Mouse (Mus musculus) bone marrow, adult 2 months (tissue): ENCODE results near the gene C130050O18Rik. TPM values are rescaled to one million over a fixed set of nuclear protein-coding genes. Genes with fewer than 3 reads are reported as not detected.

ENCODE experiments used
- H3K27ac ChIP-seq: fragments of 200-500 bp; 2 replicates; pipeline ENCODE4 v1.5.1; 2012; ENCODE audit warnings: low read depth, mild to moderate bottlenecking, control low read depth, inconsistent platforms, low read length; ENCODE audit not compliant: control insufficient read depth, poor library complexity, insufficient read depth
- H3K4me1 ChIP-seq: fragments of 200-500 bp; 2 replicates; pipeline ENCODE4 v1.6.1; 2011; ENCODE audit warnings: low read length; ENCODE audit not compliant: control insufficient read depth, insufficient read depth
- H3K4me3 ChIP-seq: fragments of 200-500 bp; replicated peaks from 2 replicates; pipeline ENCODE3; 2011; ENCODE audit warnings: mild to moderate bottlenecking, low read depth, low read length, control low read depth; ENCODE audit not compliant: control insufficient read depth
- CTCF ChIP-seq: fragments of 200-500 bp; IDR thresholded peaks from 2 replicates; pipeline ENCODE4 v1.5.1; 2011; ENCODE audit warnings: low read length, control low read depth; ENCODE audit not compliant: control insufficient read depth, insufficient read depth
- POLR2A ChIP-seq: fragments of 200-500 bp; IDR thresholded peaks from 2 replicates; pipeline ENCODE4 v1.6.1; 2011; ENCODE audit warnings: low read depth, mild to moderate bottlenecking, control low read depth, low read length, borderline replicate concordance; ENCODE audit not compliant: control insufficient read depth
- WGBS: fragments of 180-500 bp; shearing (Covaris S2); methylation state at CpG from one replicate; pipeline ENCODE4 v1.1.7; 2018; 5-methylcytosine and 5-hydroxymethylcytosine counted together
- polyA plus RNA-seq: library from polyadenylated mRNA; stranded (reverse); fragments of >200 nt; gene quantifications from 2 replicates; pipeline ENCODE4 v1.2.4, GENCODE M21; 2011; ENCODE audit warnings: low replicate concordance; ENCODE audit not compliant: missing spikeins, insufficient read depth, insufficient read length

Gene C130050O18Rik
- polyA plus RNA-seq, 1 experiment, result 4.0 TPM

DNA sequence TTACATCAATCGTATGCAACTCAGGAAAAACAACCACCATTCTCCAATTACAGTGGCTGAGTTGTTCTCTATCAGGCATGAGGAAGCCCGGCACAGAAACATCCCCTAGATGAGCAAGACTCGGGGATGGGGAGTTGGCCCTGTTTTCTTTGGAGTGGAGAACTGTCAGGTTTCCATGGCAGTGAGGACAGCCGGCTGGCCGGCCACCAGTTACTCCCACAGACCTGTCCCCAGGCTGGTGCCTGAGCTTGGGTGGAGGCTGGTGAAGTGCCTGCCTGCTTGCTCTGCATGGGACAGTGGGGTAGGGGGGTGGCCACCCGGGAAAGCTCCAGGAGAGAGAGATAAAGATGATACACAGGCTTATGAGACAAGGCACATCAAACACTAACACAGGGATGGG is 42.9 kb downstream of the C130050O18Rik start:
- H3K4me3 ChIP-seq, result no peak overlapping the region
- peaks cover 9% of the 10 kb centered on the region for H3K4me1 ChIP-seq
- TF ChIP-seq CTCF (no peak), POLR2A (no peak)
- no peak overlapping the region for H3K27ac ChIP-seq
- 60% methylated on average over 6 of the region's 6 CpGs for WGBS

DNA sequence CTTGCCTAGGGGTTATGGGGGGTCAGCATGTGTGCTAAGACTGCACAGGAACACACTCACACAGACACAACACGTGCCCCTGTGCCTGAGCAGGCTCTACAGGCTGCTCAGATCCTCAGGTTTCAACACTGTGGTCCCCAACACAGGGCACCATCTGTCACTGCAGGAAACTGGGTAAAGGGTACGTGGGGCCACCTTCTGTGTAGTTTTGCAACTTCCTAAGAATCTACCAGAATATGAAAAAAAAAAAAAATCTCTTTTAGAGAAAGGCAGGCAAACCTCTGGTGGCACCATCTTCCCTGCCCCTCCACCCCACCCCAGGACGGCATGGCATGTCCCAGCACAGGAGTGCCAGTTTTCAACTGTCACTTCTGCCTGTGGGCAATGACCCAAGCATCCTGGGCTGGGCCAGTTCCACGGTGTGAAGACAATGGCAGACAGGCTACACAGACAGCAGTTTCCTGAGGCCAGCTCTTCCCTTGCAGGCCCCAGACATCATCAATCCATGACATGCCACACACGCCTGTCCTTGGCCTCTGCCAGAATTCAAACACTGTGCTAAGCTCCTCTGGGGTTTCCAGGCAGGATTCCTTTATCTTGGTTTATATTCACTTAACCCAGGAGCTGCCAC is 44.2 kb downstream of the C130050O18Rik start:
- no peak overlapping the region for H3K4me3 ChIP-seq
- no peak for TF ChIP-seq POLR2A
- H3K27ac ChIP-seq, result peak overlapping the region; percentile 85
- H3K4me1 ChIP-seq, result peaks cover 9% of the 10 kb centered on the region
- 8% methylated on average over 5 of the region's 5 CpGs for WGBS

DNA sequence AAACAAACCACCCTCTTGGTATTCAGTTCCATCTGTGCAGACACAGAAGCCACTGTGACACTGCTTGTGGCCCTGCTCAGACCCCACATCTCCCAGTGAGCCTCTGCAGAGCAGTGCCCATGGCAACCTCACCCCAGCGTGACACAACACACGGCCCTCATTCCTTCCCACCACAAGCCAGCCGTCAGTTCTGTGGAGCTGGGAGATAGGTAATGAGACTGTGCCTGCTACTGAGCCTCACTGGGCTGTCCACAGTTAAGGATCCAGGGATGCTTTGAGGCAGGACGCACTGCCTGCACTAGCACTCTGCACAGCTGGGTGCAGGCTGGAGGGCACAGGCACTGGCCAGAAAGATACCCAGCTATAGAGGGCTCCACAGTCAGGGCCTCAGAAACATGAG is 44.8 kb downstream of the C130050O18Rik start:
- Histone ChIP-seq H3K4me1 (peaks cover 9% of the 10 kb centered on the region), H3K27ac (peak overlapping the region; percentile 85), H3K4me3 (no peak overlapping the region)
- TF ChIP-seq CTCF, result no peak
- TF ChIP-seq POLR2A, result no peak
- WGBS, result 26% methylated on average over 4 of the region's 4 CpGs

DNA sequence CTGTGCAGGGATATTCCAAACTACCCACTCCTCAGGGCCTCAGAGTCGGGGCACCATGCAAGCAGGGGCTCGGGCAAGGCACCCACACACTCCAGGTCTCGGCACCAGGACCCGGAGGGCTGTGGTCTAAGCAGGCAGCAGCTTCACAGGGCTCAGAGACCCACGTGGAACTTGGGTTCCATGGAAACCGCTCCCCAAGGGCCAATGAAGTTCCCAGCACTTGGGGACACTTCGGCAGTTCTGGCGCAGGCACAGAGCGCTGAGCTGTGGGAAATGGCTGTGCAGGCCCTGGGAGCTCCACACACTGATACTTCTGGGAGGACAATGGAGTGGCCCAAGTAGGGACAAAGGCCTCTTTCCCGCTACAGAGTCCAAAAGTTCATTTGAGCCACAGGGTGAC is 48.0 kb downstream of the C130050O18Rik start:
- Histone ChIP-seq H3K27ac (no peak overlapping the region), H3K4me1 (peaks cover 9% of the 10 kb centered on the region), H3K4me3 (no peak overlapping the region)
- no peak for TF ChIP-seq POLR2A
- no peak for TF ChIP-seq CTCF
- 67% methylated on average over 10 of the region's 10 CpGs for WGBS

DNA sequence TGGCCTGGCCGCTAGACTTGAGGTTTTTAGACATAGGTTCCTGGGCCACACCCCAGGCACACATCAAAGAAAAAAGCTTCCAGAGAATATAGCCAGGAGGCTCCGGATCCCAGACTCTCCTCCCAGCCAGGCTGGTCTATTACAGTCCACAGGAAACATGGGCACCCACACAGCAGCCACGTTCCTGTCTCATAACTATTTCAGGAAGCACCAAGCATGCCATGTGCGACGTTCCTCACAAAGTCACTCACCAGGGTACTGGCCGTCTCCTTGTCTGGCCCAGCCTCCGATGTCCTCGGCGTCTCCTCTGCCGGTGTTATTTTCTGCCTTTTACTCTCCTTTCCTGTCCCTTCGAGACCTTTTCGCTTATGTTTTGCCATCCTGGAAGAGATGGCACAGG is 50.1 kb downstream of the C130050O18Rik start:
- no peak overlapping the region for H3K27ac ChIP-seq
- H3K4me3 ChIP-seq, result no peak overlapping the region
- no peaks in the 10 kb centered on the region for H3K4me1 ChIP-seq
- WGBS, result 69% methylated on average over 12 of the region's 12 CpGs
- TF ChIP-seq POLR2A (no peak), CTCF (no peak)

DNA sequence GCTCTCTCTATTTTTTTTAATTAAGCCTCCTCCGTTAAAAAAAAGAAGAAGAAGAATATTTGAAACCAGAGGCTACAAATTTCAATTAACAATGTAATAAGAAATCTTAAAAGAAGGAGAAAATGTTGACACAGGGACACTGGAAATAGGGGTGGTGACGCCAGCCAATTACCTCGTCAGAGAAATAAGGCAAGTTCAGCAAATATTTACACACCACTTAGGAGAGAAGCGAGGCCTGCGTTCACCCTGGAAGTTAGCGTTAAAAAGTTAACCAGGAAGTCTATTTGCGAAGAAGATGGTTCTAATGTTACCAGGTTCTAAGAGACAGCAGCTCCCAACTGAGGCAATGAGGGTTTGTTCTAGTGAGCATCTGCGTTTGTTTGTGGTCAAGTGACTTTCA is 52.2 kb downstream of the C130050O18Rik start:
- no peak for TF ChIP-seq POLR2A
- no peak for TF ChIP-seq CTCF
- no peaks in the 10 kb centered on the region for H3K4me1 ChIP-seq
- 73% methylated on average over 8 of the region's 8 CpGs for WGBS
- H3K27ac ChIP-seq, result no peak overlapping the region
- H3K4me3 ChIP-seq, result no peak overlapping the region

DNA sequence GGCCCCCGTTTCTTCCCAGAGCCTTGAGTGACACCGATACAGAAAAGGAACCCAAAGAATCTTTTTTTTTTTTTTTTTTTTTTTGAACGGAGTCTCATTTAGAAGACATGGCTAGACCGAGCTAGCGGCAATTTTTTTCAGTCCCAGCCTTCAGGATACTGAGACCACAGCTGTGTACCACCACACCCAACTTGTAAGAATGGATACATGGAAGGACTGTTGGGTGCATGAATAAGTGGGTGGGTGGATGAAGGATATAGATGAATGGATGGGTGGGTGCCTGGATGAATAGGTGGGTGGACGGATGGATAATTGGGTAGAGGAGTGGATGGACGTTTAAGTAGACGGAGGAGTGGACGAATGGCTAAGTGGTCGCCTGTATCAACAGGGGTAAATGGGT is 54.9 kb downstream of the C130050O18Rik start:
- H3K4me3 ChIP-seq, result peak overlapping the region; percentile 80
- no peak overlapping the region for H3K27ac ChIP-seq
- WGBS, result under 1% methylated on average over 10 of the region's 10 CpGs
- no peaks in the 10 kb centered on the region for H3K4me1 ChIP-seq
- TF ChIP-seq POLR2A (no peak), CTCF (no peak)

DNA sequence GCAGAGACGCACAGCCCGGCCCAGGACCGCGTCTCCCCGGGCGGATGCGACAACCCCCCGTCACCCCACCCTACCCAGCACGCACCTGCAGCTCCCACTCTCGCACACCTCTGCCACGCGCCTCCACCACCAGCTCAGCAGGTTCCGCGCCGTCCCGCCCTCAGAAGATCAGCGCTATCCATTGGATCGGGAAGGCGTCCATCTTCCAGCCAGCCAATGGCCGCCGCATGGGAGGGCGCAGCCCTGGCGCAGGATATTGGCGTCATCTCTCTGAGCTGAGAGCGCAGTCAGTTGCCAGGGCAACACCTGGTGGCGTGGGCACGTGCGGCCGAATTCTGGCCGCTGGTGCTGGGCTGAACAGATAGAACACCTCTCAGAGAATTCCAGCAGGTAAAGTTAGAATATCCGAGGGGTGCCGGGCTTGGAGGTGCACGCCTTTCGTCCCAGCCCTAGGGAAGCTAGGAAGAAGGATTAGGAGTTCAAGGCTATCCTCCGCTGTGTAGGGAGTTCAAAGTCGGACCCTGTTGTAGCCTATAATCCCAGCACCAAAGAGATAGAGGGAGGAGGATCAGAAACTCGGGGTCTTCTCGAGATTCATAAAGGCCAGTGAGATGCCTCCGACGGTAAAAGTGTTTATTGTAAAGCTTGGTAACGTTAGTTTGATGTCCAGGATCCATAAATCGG is 55.4 kb downstream of the C130050O18Rik start, which contains the start of gene 3110082I17Rik:
Gene 3110082I17Rik (minus strand): TSS at position 144 of the 684 bp plus-strand sequence.
- 8% methylated on average over 42 of the region's 42 CpGs for WGBS
- H3K4me1 ChIP-seq, result no peaks in the 10 kb centered on the region
- peak within 1 kb of the TSS; percentile 80 for H3K4me3 ChIP-seq
- peak within 1 kb of the TSS; percentile 22; the same call in 1 of the 2 replicates for H3K27ac ChIP-seq
- no peak for TF ChIP-seq POLR2A
- TF ChIP-seq CTCF, result no peak
